Mouse (Mus musculus) macrophage (primary cell): ENCODE data around the gene Ccdc9. TPM values are rescaled to one million over a fixed set of nuclear protein-coding genes. Genes with fewer than 3 reads are reported as not detected.

Experiments used
- H3K27ac ChIP-seq: fragments of 350-480 bp; formaldehyde crosslinking; 2 replicates; pipeline ENCODE4 v1.9.0; 2021
- H3K36me3 ChIP-seq: fragments of 350-480 bp; formaldehyde crosslinking; 2 replicates; pipeline ENCODE4 v1.9.0; 2021; ENCODE audit errors: inconsistent target
- H3K4me3 ChIP-seq: fragments of 350-480 bp; formaldehyde crosslinking; 2 replicates; pipeline ENCODE4 v1.9.0; 2021; ENCODE audit errors: inconsistent target
- H3K79me2 ChIP-seq: fragments of 350-480 bp; formaldehyde crosslinking; 2 replicates; pipeline ENCODE4 v1.9.0; 2021; ENCODE audit errors: inconsistent target
- WGBS: methylation state at CpG from one replicate; pipeline ENCODE4 v1.1.7; 2026; ENCODE audit warnings: inconsistent platforms; ENCODE audit not compliant: missing documents; 5-methylcytosine and 5-hydroxymethylcytosine counted together
- polyA plus RNA-seq: library from polyadenylated mRNA; stranded (reverse); fragments of 250-400 nt; gene quantifications from 3 replicates; pipeline ENCODE4 v1.2.4, GENCODE M21; 2018; ENCODE audit warnings: inconsistent platforms

Ccdc9 gene
- polyA plus RNA-seq, 1 experiment from 2014 or later: 183 TPM

GRCm38 (mm10) chr7:16294837-16295236 is 8.2 kb upstream of the Ccdc9 start:
- 1% methylated on average over 23 of the region's 23 CpGs for WGBS
- Histone ChIP-seq H3K27ac (peak overlapping the region; percentile 87), H3K36me3 (no peaks in the 10 kb centered on the region), H3K4me3 (peak overlapping the region; percentile 28), H3K79me2 (no peaks in the 10 kb centered on the region)

GRCm38 (mm10) chr7:16294346-16294745 is 7.8 kb upstream of the Ccdc9 start:
- no peaks in the 10 kb centered on the region for H3K79me2 ChIP-seq
- no peak overlapping the region for H3K4me3 ChIP-seq
- WGBS: 0% methylated on average over 3 of the region's 4 CpGs
- no peaks in the 10 kb centered on the region for H3K36me3 ChIP-seq
- H3K27ac ChIP-seq: peak overlapping the region; percentile 33

GRCm38 (mm10) chr7:16287791-16288190 is 1.2 kb upstream of the Ccdc9 start:
- WGBS: no CpG with 5 or more reads among the region's 1 CpGs
- Histone ChIP-seq H3K27ac (no peak overlapping the region), H3K79me2 (peaks cover 27% of the 10 kb centered on the region), H3K4me3 (no peak overlapping the region), H3K36me3 (peaks cover 15% of the 10 kb centered on the region)

GRCm38 (mm10) chr7:16287016-16287415 is 421 bp upstream of the Ccdc9 start:
- Histone ChIP-seq H3K79me2 (peaks cover 27% of the 10 kb centered on the region), H3K27ac (peak overlapping the region; percentile 76), H3K36me3 (peaks cover 19% of the 10 kb centered on the region), H3K4me3 (peak overlapping the region; percentile 40)
- WGBS: 18% methylated on average over 1 of the region's 2 CpGs

GRCm38 (mm10) chr7:16285450-16286025 is 1.1 kb downstream of the Ccdc9 start:
- Histone ChIP-seq H3K4me3 (peak overlapping the region; percentile 50), H3K79me2 (peaks cover 27% of the 10 kb centered on the region), H3K36me3 (peaks cover 34% of the 10 kb centered on the region), H3K27ac (peak overlapping the region; percentile 58)
- WGBS: 5% methylated on average over 14 of the region's 14 CpGs

- WGBS: 79% methylated on average over 9 of the region's 9 CpGs
- peaks cover 34% of the 10 kb centered on the region for H3K36me3 ChIP-seq
- peak overlapping the region; percentile 50; the same call in 1 of the 2 replicates for H3K4me3 ChIP-seq
- peaks cover 27% of the 10 kb centered on the region for H3K79me2 ChIP-seq
- no peak overlapping the region for H3K27ac ChIP-seq
These were observed 1.7 kb downstream of the Ccdc9 start for GRCm38 (mm10) chr7:16284904-16285303.

GRCm38 (mm10) chr7:16284001-16284400 is 2.6 kb downstream of the Ccdc9 start:
- H3K79me2 ChIP-seq: peaks cover 27% of the 10 kb centered on the region
- no peak overlapping the region for H3K27ac ChIP-seq
- H3K4me3 ChIP-seq: no peak overlapping the region
- peaks cover 34% of the 10 kb centered on the region for H3K36me3 ChIP-seq
- WGBS: 95% methylated on average over 8 of the region's 8 CpGs

GRCm38 (mm10) chr7:16282334-16282733 is 4.3 kb downstream of the Ccdc9 start:
- Histone ChIP-seq H3K27ac (no peak overlapping the region), H3K79me2 (peaks cover 27% of the 10 kb centered on the region), H3K4me3 (no peak overlapping the region), H3K36me3 (peaks cover 46% of the 10 kb centered on the region)
- WGBS: 94% methylated on average over 6 of the region's 13 CpGs

- 93% methylated on average over 11 of the region's 11 CpGs for WGBS
- H3K27ac ChIP-seq: no peak overlapping the region
- peaks cover 62% of the 10 kb centered on the region for H3K36me3 ChIP-seq
- peaks cover 26% of the 10 kb centered on the region for H3K79me2 ChIP-seq
- no peak overlapping the region for H3K4me3 ChIP-seq
These were observed 5.9 kb downstream of the Ccdc9 start for GRCm38 (mm10) chr7:16280721-16281120.

GRCm38 (mm10) chr7:16274922-16275890 is 11.4 kb downstream of the Ccdc9 start:
- H3K79me2 ChIP-seq: no peaks in the 10 kb centered on the region
- H3K27ac ChIP-seq: no peak overlapping the region
- WGBS: 55% methylated on average over 10 of the region's 10 CpGs
- peaks cover 35% of the 10 kb centered on the region for H3K36me3 ChIP-seq
- no peak overlapping the region for H3K4me3 ChIP-seq

- Histone ChIP-seq H3K4me3 (peak overlapping the region; percentile 40), H3K27ac (peak overlapping the region; percentile 59), H3K79me2 (no peaks in the 10 kb centered on the region), H3K36me3 (peaks cover 35% of the 10 kb centered on the region)
- under 1% methylated on average over 18 of the region's 18 CpGs for WGBS
These were observed 12.8 kb downstream of the Ccdc9 start for GRCm38 (mm10) chr7:16273766-16274140.

- Histone ChIP-seq H3K36me3 (peaks cover 32% of the 10 kb centered on the region), H3K4me3 (peak within 1 kb of the TSS; percentile 40), H3K79me2 (no peaks in the 10 kb centered on the region), H3K27ac (peak within 1 kb of the TSS; percentile 59)
- WGBS: under 1% methylated on average over 42 of the region's 49 CpGs
These were observed 13.4 kb downstream of the Ccdc9 start, which contains the start of gene Inafm1 for GRCm38 (mm10) chr7:16273081-16273765. Inafm1 (minus strand) TSS chr7:16273617.

- Histone ChIP-seq H3K79me2 (no peaks in the 10 kb centered on the region), H3K27ac (no peak overlapping the region), H3K36me3 (peaks cover 26% of the 10 kb centered on the region), H3K4me3 (peak overlapping the region; percentile 37)
- WGBS: 2% methylated on average over 28 of the region's 46 CpGs
These were observed 13.9 kb downstream of the Ccdc9 start for GRCm38 (mm10) chr7:16272681-16273080.

GRCm38 (mm10) chr7:16271139-16271538 is 15.5 kb downstream of the Ccdc9 start:
- H3K36me3 ChIP-seq: peaks cover 11% of the 10 kb centered on the region
- WGBS: 30% methylated on average over 1 of the region's 1 CpGs
- H3K27ac ChIP-seq: no peak overlapping the region
- no peaks in the 10 kb centered on the region for H3K79me2 ChIP-seq
- no peak overlapping the region for H3K4me3 ChIP-seq
